Mouse (Mus musculus) adrenal gland, adult 2 months (tissue): ENCODE results near the gene Akap9. TPM values are rescaled to one million over a fixed set of nuclear protein-coding genes. Genes with fewer than 3 reads are reported as not detected.
A peak's percentile ranks its signal among the peaks of the same experiment; 100 is the strongest.
"Not testable (repeated sequence)": the region's sequence is repeated elsewhere in the genome, so short reads cannot be mapped to it uniquely, and the experiment has no call there.

Source experiments
- DNase-seq: peaks from one replicate; pipeline ENCODE4 v3.0.0; 2021
- polyA plus RNA-seq: library from polyadenylated mRNA; depleted of rRNA; stranded (reverse); fragments of >200 nt; gene quantifications from 2 replicates; pipeline ENCODE4 v1.2.3, GENCODE M21; 2012
- total RNA-seq, 2 experiments: library from RNA; stranded (reverse); gene quantifications; 2 replicates each; pipeline ENCODE4 v1.2.3; 2021

Gene Akap9
- total and polyA plus RNA-seq, 3 experiments = 18.3 to 78.5 (median 61.9) TPM

- peak; percentile 45 for DNase-seq
These were observed 112.5 kb downstream of the Akap9 start for GRCm38 (mm10) chr5:4040372-4040771.

DNA sequence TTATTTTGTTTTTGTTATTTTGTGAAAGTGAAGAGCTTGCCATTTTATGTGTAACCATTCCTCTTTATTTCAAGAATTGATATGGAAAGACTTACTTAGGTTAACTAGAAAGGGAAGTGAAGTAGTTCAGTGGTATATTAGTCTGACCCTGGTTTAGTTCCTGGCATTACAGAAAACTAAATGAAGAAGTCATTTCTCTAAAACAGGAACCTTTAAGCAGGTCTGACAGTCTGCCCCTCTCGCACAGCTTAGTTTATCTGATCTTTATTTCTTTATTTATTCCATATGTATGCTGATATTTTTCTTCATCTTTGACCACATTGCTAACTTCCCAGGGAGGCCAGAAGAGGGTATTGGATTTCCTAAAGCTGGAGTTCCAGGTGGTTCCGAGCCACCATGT is 113.1 kb downstream of the Akap9 start:
- DNase-seq = no peak

DNA sequence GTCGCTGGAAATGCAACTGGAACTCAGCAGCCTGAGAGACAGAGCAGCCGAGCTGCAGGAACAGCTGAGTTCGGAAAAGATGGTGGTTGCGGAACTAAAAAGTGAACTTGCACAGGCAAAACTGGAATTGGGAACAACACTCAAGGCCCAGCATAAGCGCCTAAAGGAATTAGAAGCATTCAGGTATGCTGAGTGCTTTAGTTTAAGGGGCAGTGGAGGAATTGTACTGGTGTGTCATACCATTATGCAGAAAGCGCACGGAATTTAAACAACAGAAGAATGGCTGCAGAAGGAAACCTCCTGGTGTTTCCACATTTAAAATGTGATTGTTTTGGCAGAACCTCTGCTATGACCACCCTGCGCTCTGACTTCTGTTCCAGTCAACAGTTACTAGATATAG is 132.5 kb downstream of the Akap9 start:
- no peak for DNase-seq

DNA sequence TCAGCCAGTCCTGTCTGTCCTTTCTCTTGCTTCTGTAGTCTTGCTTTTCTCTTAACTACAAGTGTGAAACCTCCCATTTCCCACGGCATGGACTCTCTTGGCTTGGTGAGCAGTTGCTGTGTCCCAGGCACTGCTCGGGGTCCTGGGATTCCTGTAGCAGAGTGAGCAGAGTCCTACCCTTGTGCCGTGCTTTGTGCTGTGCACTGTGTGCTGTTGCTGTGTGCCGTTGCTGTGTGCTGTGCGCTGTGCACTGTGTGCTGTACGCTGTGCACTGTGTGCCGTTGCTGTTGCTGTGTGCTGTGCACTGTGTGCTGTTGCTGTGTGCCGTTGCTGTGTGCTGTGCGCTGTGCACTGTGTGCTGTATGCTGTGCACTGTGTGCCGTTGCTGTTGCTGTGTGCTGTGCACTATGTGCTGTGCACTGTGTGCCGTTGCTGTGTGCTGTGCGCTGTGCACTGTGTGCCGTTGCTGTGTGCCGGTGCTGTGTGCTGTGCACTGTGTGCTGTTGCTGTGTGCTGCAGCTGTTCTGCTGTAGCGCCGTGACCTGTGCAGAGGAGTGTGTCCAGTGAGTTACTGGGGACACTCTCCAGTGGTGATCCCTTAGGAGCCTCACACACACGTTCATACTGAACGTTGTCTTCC is 138.7 kb downstream of the Akap9 start:
- no peak for DNase-seq

DNA sequence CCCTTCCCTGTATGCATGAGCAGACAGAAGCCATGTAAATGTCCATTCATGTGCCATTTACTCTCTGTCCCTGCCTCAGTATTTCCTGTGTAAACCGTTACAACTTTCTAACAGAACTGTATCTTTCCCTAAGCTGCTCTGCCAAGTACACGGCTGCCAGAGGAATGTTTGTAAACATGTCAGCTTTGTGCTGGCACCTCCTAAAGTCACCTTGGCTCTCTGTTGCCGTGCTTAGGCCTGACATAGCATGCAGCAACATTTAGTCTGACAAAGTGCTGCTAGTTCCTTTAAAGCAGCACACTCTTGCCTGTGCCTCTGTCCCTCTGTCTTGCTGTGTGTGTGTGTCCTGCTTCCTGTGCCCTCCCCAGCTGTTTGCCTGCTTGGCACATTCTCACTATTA is 139.3 kb downstream of the Akap9 start:
- no peak for DNase-seq

DNA sequence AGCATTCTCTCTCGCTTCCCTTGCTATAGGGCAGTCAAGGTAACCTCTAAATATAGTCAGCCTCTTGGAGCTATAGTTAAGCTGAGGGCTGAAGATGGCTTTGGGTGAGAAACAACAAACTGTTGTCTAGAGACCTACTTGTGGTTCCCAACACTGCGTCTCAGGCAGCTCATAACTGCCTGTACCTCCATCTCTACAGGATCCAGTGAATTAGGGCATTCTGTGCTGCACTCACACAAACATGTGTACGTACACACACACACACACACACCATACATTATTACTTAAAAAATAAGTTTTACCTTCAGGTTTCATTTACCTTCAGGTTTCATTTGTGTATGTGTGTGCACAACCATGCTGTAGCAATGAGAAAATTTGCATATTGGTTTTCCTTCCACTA is 151.2 kb downstream of the Akap9 start:
- DNase-seq = no peak

DNA sequence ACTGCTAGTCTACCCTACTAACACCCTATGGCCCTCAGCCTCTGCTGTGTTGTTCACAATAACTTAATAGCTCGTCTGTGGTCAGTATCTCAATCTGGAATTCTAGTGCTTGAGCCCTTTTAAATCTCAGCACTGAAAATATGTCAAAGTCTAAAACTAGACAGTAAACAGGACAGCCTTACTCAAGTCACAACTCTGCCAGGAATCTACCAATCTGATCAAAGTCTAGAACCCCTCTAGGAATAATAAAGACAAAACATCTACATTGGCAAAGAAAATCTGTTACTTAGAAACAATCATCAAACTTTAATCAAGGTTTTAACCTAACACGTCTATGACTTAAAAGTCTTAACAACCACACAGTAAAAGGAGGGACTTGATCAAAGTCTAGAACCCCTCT is 153.0 kb downstream of the Akap9 start:
- no peak for DNase-seq

DNA sequence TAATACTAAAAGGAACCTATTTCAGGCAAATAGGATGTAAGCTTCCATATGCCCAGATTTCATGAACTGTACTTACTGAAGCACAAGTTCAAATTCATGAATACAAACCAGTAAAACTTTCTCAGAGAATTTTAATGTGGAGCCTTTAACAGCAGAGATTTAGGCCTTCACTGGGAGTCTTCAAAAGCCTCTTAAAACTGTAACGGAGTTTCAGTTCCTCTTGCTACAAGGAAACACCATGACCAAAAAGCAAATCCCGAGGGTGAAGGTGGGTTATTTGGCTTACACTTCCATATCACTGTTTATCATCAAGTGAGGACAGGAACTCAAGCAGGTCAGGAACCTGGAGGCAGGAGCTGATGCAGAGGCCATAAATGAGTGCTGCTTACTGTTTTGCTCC is 153.7 kb downstream of the Akap9 start:
- no peak for DNase-seq

DNA sequence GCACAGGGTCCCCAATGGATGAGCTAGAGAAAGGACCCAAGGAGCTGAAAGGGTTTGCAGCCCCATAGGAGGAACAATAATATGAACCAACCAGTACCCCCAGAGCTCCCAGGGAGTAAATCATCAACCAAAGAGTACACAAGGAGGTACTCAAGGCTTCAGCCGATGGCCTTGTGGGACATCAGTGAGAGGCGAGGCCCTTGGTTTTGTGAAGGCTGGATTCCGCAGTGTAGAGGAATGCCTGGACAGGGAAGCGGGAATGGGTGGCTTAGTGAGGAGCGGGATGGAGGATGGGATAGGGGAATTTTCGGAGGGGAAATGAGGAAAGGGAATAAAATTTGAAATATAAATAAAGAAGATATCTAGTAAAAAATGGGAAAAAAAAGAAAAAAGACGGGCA is 157.1 kb downstream of the Akap9 start:
- DNase-seq = no peak

DNA sequence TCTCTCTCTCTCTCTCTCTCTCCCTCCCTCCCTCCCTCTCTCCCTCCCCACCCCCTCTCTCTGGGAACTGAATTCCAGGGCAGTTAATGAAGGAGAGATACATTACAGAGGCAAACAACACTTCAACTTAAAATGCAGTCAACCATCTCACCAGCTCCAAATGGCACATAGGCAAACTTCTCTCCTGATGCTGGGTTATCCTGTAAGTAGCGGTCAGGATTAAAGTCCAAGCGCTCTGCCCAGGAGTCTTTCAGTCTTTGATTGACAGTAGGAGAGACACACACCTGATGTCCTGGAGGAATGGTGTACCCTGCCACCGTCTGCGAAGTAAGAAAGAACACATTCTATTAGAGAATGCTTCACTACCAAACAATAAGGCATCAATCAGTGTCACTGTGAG is 158.5 kb downstream of the Akap9 start:
- no peak for DNase-seq

- no peak for DNase-seq
These were observed 160.3 kb downstream of the Akap9 start for GRCm38 (mm10) chr5:4088190-4088589.

DNA sequence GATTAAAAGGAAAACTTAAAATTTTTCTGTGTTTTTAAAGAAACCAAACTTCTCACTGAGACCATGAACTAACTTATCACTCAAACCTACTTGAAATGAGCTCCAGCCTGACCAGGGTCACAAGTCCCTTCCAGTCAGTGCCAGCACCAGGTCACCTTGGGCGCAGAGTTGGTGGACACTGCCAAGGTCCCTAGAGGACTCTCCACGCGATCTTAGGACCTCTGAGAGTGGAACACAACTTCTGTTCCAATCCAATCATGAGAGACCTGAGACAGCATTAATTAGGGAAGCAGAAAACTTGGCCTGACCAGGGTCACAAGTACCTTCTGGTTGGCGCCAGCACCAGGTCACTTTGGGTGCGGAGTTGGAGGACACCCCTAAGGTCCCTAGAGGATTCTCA is 166.6 kb downstream of the Akap9 start:
- no peak for DNase-seq

GRCm38 (mm10) chr5:4101031-4101430 is 173.2 kb downstream of the Akap9 start:
- no peak for DNase-seq

GRCm38 (mm10) chr5:4101770-4102169 is 173.9 kb downstream of the Akap9 start:
- DNase-seq = no peak

GRCm38 (mm10) chr5:4103626-4104340 is 175.9 kb downstream of the Akap9 start:
- peak; percentile 44 for DNase-seq

- DNase-seq = peak; percentile 93
These were observed 176.6 kb downstream of the Akap9 start, which contains the start of gene Cyp51 for GRCm38 (mm10) chr5:4104341-4105040. Gene Cyp51 (minus strand): TSS chr5:4104746.

- no peak for DNase-seq
These were observed 177.9 kb downstream of the Akap9 start for GRCm38 (mm10) chr5:4105651-4106186.

DNA sequence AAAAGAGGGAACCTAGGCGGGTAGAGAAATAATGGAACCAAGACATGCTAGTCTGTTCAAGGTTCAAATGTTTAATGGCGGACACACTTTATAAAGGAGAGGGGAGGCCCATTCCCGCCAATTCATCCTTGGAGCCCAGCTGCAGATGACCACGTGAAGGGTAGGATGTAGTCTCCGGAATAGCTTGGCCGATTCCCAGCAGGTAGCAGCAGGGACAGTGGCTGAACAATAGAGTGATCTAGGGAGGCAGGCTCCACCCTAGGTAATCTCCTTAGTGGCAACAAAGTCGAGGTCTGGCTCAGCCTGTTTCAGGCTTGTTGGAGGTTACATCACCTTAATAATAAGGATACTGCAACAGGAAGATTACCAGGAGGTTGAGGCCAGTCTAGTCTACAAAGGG is 179.2 kb downstream of the Akap9 start:
- DNase-seq = not testable (repeated sequence)

GRCm38 (mm10) chr5:4112570-4113098 is 184.8 kb downstream of the Akap9 start:
- DNase-seq = no peak
